Mouse (Mus musculus) embryonic facial prominence, embryonic 11.5 days (tissue): ENCODE results near the gene Phc3. TPM values are rescaled to one million over a fixed set of nuclear protein-coding genes. Genes with fewer than 3 reads are reported as not detected.

Source experiments
- ATAC-seq: fragments of 200-750 bp; cut with Nextera tagmentation; replicated peaks from 2 replicates; pipeline ENCODE4 v1.8.0; 2017; ENCODE audit warnings: low read depth; ENCODE audit not compliant: insufficient number of reproducible peaks, low FRiP score, low TSS enrichment
- DNase-seq: peaks from one replicate; pipeline ENCODE4 v3.0.0-alpha.2; 2015; ENCODE audit warnings: low spot score
- H3K27ac ChIP-seq: fragments of 300-500 bp; sonication (generic); replicated peaks from 2 replicates; pipeline ENCODE4 v1.5.1; 2014; ENCODE audit warnings: mild to moderate bottlenecking, low read depth, low read length, control low read depth
- H3K27me3 ChIP-seq: fragments of 300-500 bp; sonication (generic); 2 replicates; pipeline ENCODE4 v1.6.1; 2014; ENCODE audit warnings: mild to moderate bottlenecking, low read length, moderate library complexity, mixed read lengths; ENCODE audit not compliant: control insufficient read depth, insufficient read depth
- H3K36me3 ChIP-seq: fragments of 300-500 bp; sonication (generic); replicated peaks from 2 replicates; pipeline ENCODE4 v1.6.1; 2014; ENCODE audit warnings: low read depth, mild to moderate bottlenecking, low read length, moderate library complexity, mixed read lengths; ENCODE audit not compliant: control insufficient read depth, insufficient read depth
- H3K4me1 ChIP-seq: fragments of 300-500 bp; sonication (generic); 2 replicates; pipeline ENCODE4 v1.6.1; 2014; ENCODE audit warnings: low read length, mixed read lengths; ENCODE audit not compliant: control insufficient read depth, insufficient read depth
- H3K4me2 ChIP-seq: fragments of 300-500 bp; sonication (generic); 2 replicates; pipeline ENCODE4 v1.6.1; 2014; ENCODE audit warnings: low read depth, mild to moderate bottlenecking, control low read depth, low read length, moderate library complexity
- H3K4me3 ChIP-seq: fragments of 300-500 bp; sonication (generic); 2 replicates; pipeline ENCODE4 v1.5.1; 2014; ENCODE audit warnings: low read depth, low read length, control low read depth
- H3K9ac ChIP-seq: fragments of 300-500 bp; sonication (generic); replicated peaks from 2 replicates; pipeline ENCODE4 v1.6.1; 2014; ENCODE audit warnings: mild to moderate bottlenecking, control low read depth, low read length
- H3K9me3 ChIP-seq: fragments of 300-500 bp; sonication (generic); replicated peaks from 2 replicates; pipeline ENCODE4 v1.6.1; 2016; ENCODE audit warnings: mild to moderate bottlenecking, low read length, inconsistent platforms, mixed read lengths; ENCODE audit not compliant: control insufficient read depth
- WGBS: fragments of 180-500 bp; shearing (Covaris S2); extraction: QIAGEN DNeasy Blood & Tissue Kit; methylation state at CpG from one replicate; pipeline ENCODE4 v1.1.7; 2014; 5-methylcytosine and 5-hydroxymethylcytosine counted together
- polyA plus RNA-seq: library from polyadenylated mRNA; unstranded; fragments of >200 nt; fragmentation: Nextera tagmentation; extraction: Ambion mirVana; gene quantifications from 2 replicates; pipeline ENCODE4 v1.2.1, GENCODE M21; 2014

Phc3 gene
- polyA plus RNA-seq, 1 experiment from 2014 or later: 4.4 TPM

DNA sequence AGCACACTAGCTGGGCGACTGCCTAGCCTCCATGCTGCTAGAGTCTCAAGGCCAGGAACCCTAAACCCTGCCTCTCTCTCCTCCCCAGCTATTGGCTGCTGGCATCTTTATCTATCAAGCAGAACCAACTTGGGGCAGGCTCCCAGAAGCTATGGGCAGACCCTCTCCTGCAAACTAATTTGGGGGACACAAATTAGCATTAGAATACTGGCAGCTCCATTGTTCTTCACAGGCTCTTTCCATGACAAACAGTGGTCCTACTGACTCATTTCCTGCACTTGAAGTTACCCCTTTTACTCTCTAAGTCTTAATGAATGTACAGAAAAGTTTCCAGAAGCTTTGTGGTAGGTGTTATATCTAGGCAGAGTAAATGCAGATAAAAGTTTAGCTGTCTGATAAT, 80.2 kb downstream of the Phc3 start:
- WGBS: 38% methylated on average over 1 of the region's 1 CpGs
- no peak overlapping the region for H3K4me3 ChIP-seq
- ATAC-seq: no peak
- no peak for DNase-seq
- no peak overlapping the region for H3K4me2 ChIP-seq
- no peaks in the 10 kb centered on the region for H3K9me3 ChIP-seq
- H3K36me3 ChIP-seq: no peaks in the 10 kb centered on the region
- no peaks in the 10 kb centered on the region for H3K27me3 ChIP-seq
- no peaks in the 10 kb centered on the region for H3K4me1 ChIP-seq
- H3K9ac ChIP-seq: no peak overlapping the region
- H3K27ac ChIP-seq: no peak overlapping the region

GRCm38 (mm10) chr3:30887449-30887848, 81.8 kb downstream of the Phc3 start:
- Histone ChIP-seq H3K4me2 (no peak overlapping the region), H3K27ac (no peak overlapping the region), H3K9me3 (no peaks in the 10 kb centered on the region), H3K27me3 (no peaks in the 10 kb centered on the region), H3K4me3 (no peak overlapping the region), H3K36me3 (no peaks in the 10 kb centered on the region), H3K4me1 (no peaks in the 10 kb centered on the region), H3K9ac (no peak overlapping the region)
- WGBS: 95% methylated on average over 3 of the region's 3 CpGs
- ATAC-seq (no peak), DNase-seq (no peak)

GRCm38 (mm10) chr3:30876709-30877108, 92.5 kb downstream of the Phc3 start:
- DNase-seq (no peak), ATAC-seq (no peak)
- Histone ChIP-seq H3K4me3 (no peak overlapping the region), H3K4me2 (no peak overlapping the region), H3K36me3 (no peaks in the 10 kb centered on the region), H3K9me3 (no peaks in the 10 kb centered on the region), H3K27ac (no peak overlapping the region), H3K27me3 (no peaks in the 10 kb centered on the region), H3K9ac (no peak overlapping the region), H3K4me1 (no peaks in the 10 kb centered on the region)
- 89% methylated on average over 6 of the region's 6 CpGs for WGBS

DNA sequence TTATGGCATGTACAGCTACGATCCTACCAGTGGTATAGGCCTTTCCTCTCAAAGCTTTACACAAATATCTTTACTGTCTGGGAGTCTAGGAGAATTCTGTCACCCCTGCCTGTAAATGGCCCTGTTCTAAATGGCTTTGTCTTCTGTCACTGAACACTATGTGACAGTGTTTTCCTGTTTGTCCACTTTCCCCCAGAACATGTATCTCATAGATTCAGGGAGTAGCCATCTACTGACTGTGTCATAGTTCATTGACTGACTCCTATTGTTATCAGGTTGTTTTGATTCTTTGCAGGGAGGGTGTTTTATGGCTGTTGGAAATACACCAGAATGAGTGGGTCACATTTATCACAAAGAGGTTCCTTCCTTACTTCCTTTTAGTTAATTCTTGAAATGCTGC, 99.2 kb downstream of the Phc3 start:
- H3K4me1 ChIP-seq: no peaks in the 10 kb centered on the region
- H3K4me3 ChIP-seq: no peak overlapping the region
- no peak overlapping the region for H3K9ac ChIP-seq
- WGBS: 89% methylated on average over 1 of the region's 1 CpGs
- H3K27me3 ChIP-seq: no peaks in the 10 kb centered on the region
- ATAC-seq (no peak), DNase-seq (no peak)
- no peaks in the 10 kb centered on the region for H3K9me3 ChIP-seq
- no peak overlapping the region for H3K27ac ChIP-seq
- no peaks in the 10 kb centered on the region for H3K36me3 ChIP-seq
- H3K4me2 ChIP-seq: no peak overlapping the region

DNA sequence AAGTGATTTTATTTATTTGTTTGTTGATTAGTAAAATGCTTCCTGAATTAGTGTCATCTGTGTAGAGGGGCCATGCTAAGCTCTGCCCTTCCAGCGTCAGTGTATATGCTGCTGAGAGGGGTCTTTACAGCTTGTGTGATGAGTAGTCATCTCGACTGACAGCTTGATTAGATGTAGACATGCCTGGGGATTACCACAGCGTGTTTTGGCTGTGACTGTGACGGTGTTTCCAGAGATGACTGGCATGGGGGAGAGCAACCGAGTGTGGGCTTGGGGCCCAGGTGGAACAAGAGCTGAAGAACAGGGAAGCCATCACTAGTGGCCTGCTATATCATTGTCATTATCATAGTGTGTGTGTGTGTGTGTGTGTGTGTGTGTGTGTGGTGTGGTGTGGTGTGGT, 100.6 kb downstream of the Phc3 start:
- Histone ChIP-seq H3K27ac (no peak overlapping the region), H3K4me2 (no peak overlapping the region), H3K4me3 (no peak overlapping the region), H3K27me3 (no peaks in the 10 kb centered on the region), H3K9ac (no peak overlapping the region), H3K36me3 (no peaks in the 10 kb centered on the region), H3K4me1 (no peaks in the 10 kb centered on the region), H3K9me3 (no peaks in the 10 kb centered on the region)
- DNase-seq (no peak), ATAC-seq (no peak)
- WGBS: 64% methylated on average over 5 of the region's 5 CpGs

DNA sequence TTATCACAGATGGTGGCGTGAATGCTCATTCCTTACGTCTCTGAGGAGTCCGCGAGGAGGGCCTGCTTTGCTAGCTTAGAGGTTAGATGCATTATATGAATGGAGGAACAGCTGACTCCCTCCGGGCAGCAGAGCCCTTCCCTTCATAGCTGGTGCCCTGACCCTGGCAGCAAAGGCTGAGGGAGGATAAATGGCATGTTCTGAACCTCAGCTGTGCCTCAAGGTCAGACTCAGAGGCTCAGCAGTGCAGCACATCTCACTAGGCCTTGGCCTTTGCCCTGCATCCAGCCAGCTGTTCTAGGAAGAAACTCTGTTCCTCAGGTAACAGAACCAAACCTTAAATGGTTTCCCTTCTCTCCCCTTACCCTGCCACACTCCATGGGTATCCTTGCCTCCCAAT, 101.0 kb downstream of the Phc3 start:
- H3K27ac ChIP-seq: no peak overlapping the region
- H3K4me2 ChIP-seq: no peak overlapping the region
- no peak overlapping the region for H3K4me3 ChIP-seq
- H3K27me3 ChIP-seq: no peaks in the 10 kb centered on the region
- 75% methylated on average over 5 of the region's 5 CpGs for WGBS
- no peak overlapping the region for H3K9ac ChIP-seq
- no peak for ATAC-seq
- H3K36me3 ChIP-seq: no peaks in the 10 kb centered on the region
- no peak for DNase-seq
- no peaks in the 10 kb centered on the region for H3K9me3 ChIP-seq
- H3K4me1 ChIP-seq: no peaks in the 10 kb centered on the region

DNA sequence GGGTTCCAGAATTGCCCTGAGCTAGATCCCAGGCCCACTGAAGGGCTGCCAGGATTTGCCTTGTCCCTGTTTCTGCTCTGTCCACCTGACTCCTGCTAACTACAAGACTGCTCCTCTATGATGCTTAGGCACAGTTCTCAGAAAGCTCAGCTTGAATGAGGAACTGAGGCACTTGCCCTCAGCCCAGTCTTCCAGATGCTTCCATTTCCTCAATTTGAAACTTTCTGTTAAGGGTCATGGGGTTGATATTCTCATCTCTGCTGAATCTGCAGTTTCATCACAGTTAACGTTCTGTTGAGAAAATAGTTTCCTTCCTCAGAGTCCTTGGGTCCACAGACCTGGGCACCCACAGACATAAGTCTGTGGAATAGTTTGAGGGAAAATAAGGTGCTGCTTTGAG, 104.6 kb downstream of the Phc3 start:
- no peak overlapping the region for H3K9ac ChIP-seq
- no peak for DNase-seq
- no peak overlapping the region for H3K4me3 ChIP-seq
- H3K4me1 ChIP-seq: no peaks in the 10 kb centered on the region
- no peak overlapping the region for H3K27ac ChIP-seq
- WGBS: 75% methylated on average over 1 of the region's 1 CpGs
- no peak overlapping the region for H3K4me2 ChIP-seq
- H3K27me3 ChIP-seq: no peaks in the 10 kb centered on the region
- ATAC-seq: no peak
- H3K36me3 ChIP-seq: no peaks in the 10 kb centered on the region
- no peaks in the 10 kb centered on the region for H3K9me3 ChIP-seq

DNA sequence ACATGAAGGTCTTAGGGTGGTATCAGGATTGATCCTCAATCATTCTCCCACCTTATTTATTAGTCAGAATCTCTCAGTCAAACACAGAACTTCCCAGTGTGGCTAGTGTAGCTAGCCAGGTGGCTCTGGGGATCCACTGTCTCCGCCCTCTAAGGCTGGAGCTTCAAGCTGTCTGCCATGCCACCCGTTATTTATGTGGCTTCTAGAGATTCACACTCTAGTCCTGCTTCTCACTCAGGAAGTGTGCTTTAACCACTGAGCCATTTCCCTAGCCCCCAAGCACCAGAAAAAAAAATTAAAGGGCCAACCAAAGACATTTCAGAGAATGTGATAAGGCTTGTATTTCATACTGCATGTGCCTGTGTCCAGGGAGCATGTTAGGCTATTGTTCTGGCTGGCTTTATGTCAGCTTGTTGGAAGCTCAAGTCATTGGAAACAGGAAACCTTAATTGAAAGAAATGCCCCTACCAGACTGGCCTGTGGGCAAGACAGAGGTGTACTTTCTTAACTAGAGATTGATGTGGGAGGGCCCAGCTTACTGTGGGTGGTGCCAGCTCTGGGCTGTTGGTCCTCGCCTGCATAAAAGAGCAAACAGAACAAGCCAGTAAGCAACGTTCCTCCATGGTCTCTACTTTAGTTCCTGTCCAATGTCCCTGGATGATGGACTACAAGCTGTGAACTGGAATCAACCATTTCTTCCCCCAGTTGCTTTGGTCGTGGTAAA, 105.3 kb downstream of the Phc3 start:
- no peak overlapping the region for H3K9ac ChIP-seq
- no peak for ATAC-seq
- no peak for DNase-seq
- 76% methylated on average over 5 of the region's 5 CpGs for WGBS
- no peaks in the 10 kb centered on the region for H3K9me3 ChIP-seq
- no peak overlapping the region for H3K27ac ChIP-seq
- no peaks in the 10 kb centered on the region for H3K27me3 ChIP-seq
- no peaks in the 10 kb centered on the region for H3K36me3 ChIP-seq
- no peak overlapping the region for H3K4me2 ChIP-seq
- no peaks in the 10 kb centered on the region for H3K4me1 ChIP-seq
- H3K4me3 ChIP-seq: no peak overlapping the region
